Mouse (Mus musculus) cortical plate, adult 2 months (tissue): ENCODE results near the gene B9d1.

Source experiments
- CTCF ChIP-seq: fragments of 200-500 bp; IDR thresholded peaks from 2 replicates; pipeline ENCODE4 v1.5.1; 2011; ENCODE audit warnings: mild to moderate bottlenecking, control low read depth, low read length; ENCODE audit not compliant: insufficient read depth; ENCODE audit errors: extremely low read depth
- POLR2A ChIP-seq: fragments of 200-500 bp; IDR thresholded peaks from 2 replicates; pipeline ENCODE4 v1.6.1; 2011; ENCODE audit warnings: mild to moderate bottlenecking, low read length, control low read depth; ENCODE audit not compliant: insufficient read depth; ENCODE audit errors: extremely low read depth

- TF ChIP-seq CTCF (no peak), POLR2A (no peak)
Measured at GRCm38 (mm10) chr11:61536952-61537351, 32.0 kb downstream of the B9d1 start.
